Mouse (Mus musculus) heart, postnatal 10 days (tissue): ENCODE measurements at regions not wholly inside any gene's neighbourhood (a gene's known extent, or its start where the extent isn't known, plus 50 kb on each side); places are given as distances from the start of the nearest gene placed in this dataset.
"Not testable (repeated sequence)": the region's sequence is repeated elsewhere in the genome, so short reads cannot be mapped to it uniquely, and the experiment has no call there.

Experiments
- DNase-seq, 2 experiments: peaks; one replicate each; pipeline ENCODE4 v3.0.0; 2021
- intact Hi-C: fragments of 180-260 bp; cut with DNase I; formaldehyde crosslinking; loops from one replicate; pipeline ENCODE4 v1.15.1; 2025

DNA sequence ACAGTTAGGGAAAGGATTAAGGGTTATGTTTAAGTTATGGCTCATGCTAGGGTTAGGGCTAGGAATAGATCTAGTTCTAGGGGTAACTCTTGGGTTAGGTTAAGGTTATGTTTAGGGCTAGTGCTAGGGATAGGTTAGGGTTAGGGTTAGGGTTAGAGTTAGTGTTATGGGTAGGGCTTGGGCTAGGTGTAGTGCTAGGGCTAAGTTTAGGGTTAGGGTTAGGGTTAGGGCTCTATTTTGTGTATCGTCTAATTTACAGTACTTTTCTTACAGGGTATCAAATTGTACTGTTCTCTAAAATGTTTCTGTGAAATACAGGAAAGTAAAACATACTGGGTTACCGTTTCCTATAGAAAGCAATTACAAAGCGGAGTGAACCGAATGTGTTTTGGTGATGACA lies 64.8 kb downstream of the Ptchd3 start:
- intact Hi-C loops = no loop called here
- no peak for DNase-seq

GRCm38 (mm10) chr11:121904393-121904792 lies 74.3 kb downstream of the Ptchd3 start:
- intact Hi-C loops, DNase-seq: not testable (repeated sequence)

DNA sequence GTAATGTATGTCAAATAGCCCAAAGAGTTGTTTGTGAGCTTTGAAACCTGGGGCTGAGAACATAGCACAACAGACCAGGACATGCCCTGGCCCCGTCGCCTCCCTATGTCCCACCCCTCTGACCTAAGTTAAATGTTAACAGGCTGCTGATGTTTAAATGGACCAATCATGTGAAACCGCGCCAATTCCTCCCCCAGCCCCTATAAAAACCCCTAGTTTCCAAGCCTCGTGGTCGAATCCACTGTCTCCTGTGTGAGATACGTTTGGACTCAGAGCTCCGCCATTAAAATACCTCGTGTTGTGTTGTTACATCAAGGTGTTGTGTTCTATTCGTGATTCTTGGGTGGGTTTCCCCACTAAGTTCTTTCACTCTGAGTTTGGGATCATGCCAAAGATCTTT lies 94.6 kb downstream of the Ptchd3 start:
- DNase-seq, intact Hi-C loops: not testable (repeated sequence)

GRCm38 (mm10) chr11:121925043-121925442 lies 95.0 kb downstream of the Ptchd3 start:
- DNase-seq, intact Hi-C loops: not testable (repeated sequence)

- DNase-seq = peak; percentile 3 to 10
- intact Hi-C loops = not testable (repeated sequence)
Observed at GRCm38 (mm10) chr11:121951726-121952125, 121.7 kb downstream of the Ptchd3 start.

DNA sequence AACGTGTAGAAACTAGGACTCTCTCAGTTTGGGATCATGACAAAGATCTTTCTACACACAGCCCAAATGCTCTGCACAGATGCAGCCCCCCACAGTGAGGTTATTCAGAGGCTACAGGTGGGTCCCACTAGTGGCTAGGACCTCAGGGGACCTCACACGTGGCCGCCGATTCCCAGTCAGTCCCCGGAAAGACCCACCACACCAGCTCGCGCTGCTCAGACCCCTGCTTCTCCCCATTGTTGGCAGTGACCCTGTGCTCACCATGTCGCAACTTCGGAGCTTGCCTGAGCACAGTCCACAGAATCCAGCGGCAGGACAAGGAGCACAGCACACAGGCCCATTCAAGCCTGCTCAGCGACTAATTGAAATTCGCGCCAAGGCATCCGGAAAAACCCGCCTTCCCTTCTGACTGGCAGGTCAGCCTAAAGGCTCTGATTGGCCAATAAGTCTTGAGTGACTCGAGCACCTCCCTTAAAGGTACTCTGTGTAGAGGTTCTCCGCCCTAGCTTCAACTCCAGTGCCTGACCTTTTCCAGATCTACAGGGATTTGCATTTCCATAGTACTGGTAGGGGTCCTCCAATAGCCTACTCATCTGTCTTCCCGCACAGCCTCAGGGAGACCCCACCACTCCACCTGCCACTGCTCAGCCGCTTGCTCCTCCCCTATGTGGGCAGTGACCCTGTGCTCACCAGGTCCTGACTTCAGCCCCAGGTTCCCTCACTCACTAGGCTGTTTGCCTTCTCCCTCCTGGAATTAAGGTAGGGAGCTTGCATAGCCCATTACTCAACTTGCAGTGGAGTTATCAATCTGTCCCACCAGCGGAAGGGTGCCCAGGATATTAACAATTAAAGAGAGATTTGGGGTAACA lies 126.6 kb downstream of the Ptchd3 start:
- intact Hi-C loops = not testable (repeated sequence)
- peak; percentile 1 to 4 for DNase-seq

GRCm38 (mm10) chr11:121958735-121959134 lies 128.7 kb downstream of the Ptchd3 start:
- intact Hi-C loops, DNase-seq: not testable (repeated sequence)

GRCm38 (mm10) chr11:121964111-121964510 lies 134.1 kb downstream of the Ptchd3 start:
- intact Hi-C loops, DNase-seq: not testable (repeated sequence)

DNA sequence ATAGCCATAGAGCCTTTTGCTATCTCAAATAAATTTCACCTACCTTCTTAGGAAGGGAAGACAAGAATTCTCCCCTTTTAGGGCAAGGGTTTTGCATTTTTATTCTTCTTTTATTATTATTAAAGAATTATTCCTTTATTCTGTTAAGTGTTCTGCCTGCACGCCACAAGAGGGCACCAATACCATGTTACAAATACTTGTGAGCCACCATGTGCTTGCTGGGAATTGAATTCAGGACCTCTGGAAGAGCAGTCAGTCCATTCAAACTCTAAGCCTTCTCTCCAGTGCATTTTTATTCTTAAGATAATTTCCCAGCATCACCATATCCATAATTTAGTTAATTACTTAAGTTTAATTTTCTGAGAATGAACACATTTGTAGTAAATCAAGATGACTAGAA lies 135.9 kb downstream of the Ptchd3 start:
- peak in 1 of 2 experiments; percentile 1 for DNase-seq
- intact Hi-C loops = not testable (repeated sequence)
